Mouse (Mus musculus) liver, postnatal 0 days (tissue): Measurements from ENCODE around the gene Tnfrsf11a. TPM values are rescaled to one million over a fixed set of nuclear protein-coding genes. Genes with fewer than 3 reads are reported as not detected.

Experiments
- ATAC-seq: fragments of 200-750 bp; cut with Nextera tagmentation; 2 replicates; pipeline ENCODE4 v1.8.0; 2017; ENCODE audit warnings: mild to moderate bottlenecking, moderate library complexity
- DNase-seq: peaks from one replicate; pipeline ENCODE4 v3.0.0-alpha.2; 2016
- H3K27ac ChIP-seq: fragments of 300-500 bp; sonication (generic); 2 replicates; pipeline ENCODE4 v1.5.1; 2014; ENCODE audit warnings: antibody characterized with exemption, moderate library complexity, mild to moderate bottlenecking, low read depth
- H3K27me3 ChIP-seq: fragments of 300-500 bp; sonication (generic); 2 replicates; pipeline ENCODE4 v1.6.1; 2014; ENCODE audit warnings: low read length, control low read depth, mixed read lengths; ENCODE audit not compliant: insufficient read depth
- H3K36me3 ChIP-seq: fragments of 300-500 bp; sonication (generic); replicated peaks from 2 replicates; pipeline ENCODE4 v1.6.1; 2014; ENCODE audit warnings: mild to moderate bottlenecking, control low read depth, low read length, moderate library complexity, mixed read lengths; ENCODE audit not compliant: insufficient read depth
- H3K4me1 ChIP-seq: fragments of 300-500 bp; sonication (generic); 2 replicates; pipeline ENCODE4 v1.6.1; 2014; ENCODE audit warnings: antibody characterized with exemption, mild to moderate bottlenecking, control low read depth; ENCODE audit not compliant: insufficient read depth
- H3K4me2 ChIP-seq: fragments of 300-500 bp; sonication (generic); 2 replicates; pipeline ENCODE4 v1.6.1; 2014; ENCODE audit warnings: low read depth, mild to moderate bottlenecking, low read length, moderate library complexity, mixed read lengths
- H3K4me3 ChIP-seq: fragments of 300-500 bp; sonication (generic); 2 replicates; pipeline ENCODE4 v1.5.1; 2014; ENCODE audit warnings: low read depth, low read length
- H3K9ac ChIP-seq: fragments of 300-500 bp; sonication (generic); replicated peaks from 2 replicates; pipeline ENCODE4 v1.6.1; 2014; ENCODE audit warnings: mild to moderate bottlenecking, moderate library complexity
- H3K9me3 ChIP-seq: fragments of 300-500 bp; sonication (generic); 2 replicates; pipeline ENCODE4 v1.6.1; 2016; ENCODE audit warnings: mild to moderate bottlenecking, control low read depth, low read length, mixed read lengths
- CTCF ChIP-seq: sonication (generic); IDR thresholded peaks from 2 replicates; pipeline ENCODE4 v1.5.1; 2016; ENCODE audit warnings: antibody characterized with exemption, low read depth
- EP300 ChIP-seq: IDR thresholded peaks from 2 replicates; pipeline ENCODE4 v1.6.1; 2016; ENCODE audit warnings: antibody characterized with exemption, low read depth, mild to moderate bottlenecking
- WGBS: fragments of 180-500 bp; shearing (Covaris S2); extraction: QIAGEN DNeasy Blood & Tissue Kit; methylation state at CpG from one replicate; pipeline ENCODE4 v1.1.7; 2014; ENCODE audit not compliant: insufficient replicate concordance; 5-methylcytosine and 5-hydroxymethylcytosine counted together
- polyA plus RNA-seq: library from polyadenylated mRNA; unstranded; fragments of >200 nt; fragmentation: Nextera tagmentation; extraction: Ambion mirVana; gene quantifications from 2 replicates; pipeline ENCODE4 v1.2.1, GENCODE M21; 2015

Tnfrsf11a gene
- polyA plus RNA-seq, 1 experiment from 2014 or later = 0.89 TPM

DNA sequence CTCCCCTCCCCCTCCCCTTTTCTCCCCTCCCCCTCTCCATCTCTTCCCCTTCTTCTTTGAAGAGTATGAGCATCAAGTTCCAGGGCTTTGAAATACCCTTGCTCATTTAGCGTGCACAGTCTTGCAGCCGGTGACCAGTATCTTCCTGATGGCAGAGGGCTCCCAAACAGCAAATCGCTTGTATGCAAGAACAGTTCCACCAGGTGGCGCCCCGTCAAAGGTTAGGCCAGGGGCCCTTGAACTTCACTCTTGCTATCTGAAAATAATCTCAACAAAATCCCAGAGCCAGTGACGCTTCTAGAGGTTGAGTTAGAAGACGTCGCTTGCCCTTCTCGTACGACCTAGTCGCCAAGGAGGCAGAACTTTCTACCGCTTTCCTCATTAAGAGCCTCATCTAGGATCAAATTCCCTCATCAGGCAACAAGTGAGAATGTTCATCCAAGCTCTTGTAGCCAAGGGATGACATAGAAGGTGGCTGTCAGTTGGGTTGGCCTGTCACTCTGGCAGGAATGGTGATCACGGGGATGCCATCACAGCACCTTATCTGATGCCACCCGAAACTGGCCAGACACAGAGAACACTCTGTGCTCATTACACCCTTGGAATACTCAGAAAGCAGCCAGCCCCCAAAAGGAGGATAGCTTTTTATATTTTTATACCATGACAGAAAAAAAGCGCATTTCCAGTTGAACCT is 110.7 kb downstream of the Tnfrsf11a start:
- Histone ChIP-seq H3K4me1 (peaks cover 3% of the 10 kb centered on the region; the same call in 1 of the 2 replicates), H3K4me2 (no peak overlapping the region), H3K27me3 (no peaks in the 10 kb centered on the region), H3K9ac (no peak overlapping the region), H3K4me3 (no peak overlapping the region), H3K27ac (no peak overlapping the region), H3K36me3 (no peaks in the 10 kb centered on the region), H3K9me3 (no peaks in the 10 kb centered on the region)
- DNase-seq (peak; percentile 90), ATAC-seq (peak; percentile 78)
- TF ChIP-seq EP300 (no peak), CTCF (peak; percentile 81)
- WGBS = 21% methylated on average over 15 of the region's 15 CpGs

DNA sequence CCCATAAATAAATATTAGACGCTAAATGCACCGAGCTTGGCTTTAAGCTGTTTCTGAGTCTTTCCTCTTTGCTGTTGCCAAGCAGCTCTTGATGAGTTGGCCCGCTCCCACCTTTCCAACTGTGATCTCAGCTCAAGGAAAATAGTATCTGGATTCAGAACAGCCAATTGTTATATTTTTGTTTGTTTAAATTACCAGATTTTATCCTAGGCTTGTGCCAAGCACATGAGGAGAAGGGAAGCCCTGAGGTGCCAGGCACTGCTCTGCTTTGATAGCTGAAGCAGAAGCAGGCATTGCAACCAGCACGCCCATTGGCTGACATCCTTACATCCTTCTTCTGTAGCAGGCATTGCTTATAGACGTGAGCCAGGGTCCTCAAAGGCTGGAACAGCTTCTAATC is 114.5 kb downstream of the Tnfrsf11a start:
- Histone ChIP-seq H3K9ac (no peak overlapping the region), H3K4me2 (no peak overlapping the region), H3K4me1 (no peaks in the 10 kb centered on the region; the same call in 1 of the 2 replicates), H3K9me3 (no peaks in the 10 kb centered on the region), H3K27me3 (no peaks in the 10 kb centered on the region), H3K36me3 (no peaks in the 10 kb centered on the region), H3K4me3 (no peak overlapping the region), H3K27ac (no peak overlapping the region)
- ATAC-seq (no peak), DNase-seq (no peak)
- 73% methylated on average over 5 of the region's 5 CpGs for WGBS
- TF ChIP-seq EP300 = no peak
- no peak for TF ChIP-seq CTCF

Other genes with a start within 250 kb of the Tnfrsf11a start
- 2.5 and 3.4 TPM in 2 replicates for gene Pign, start 117.0 kb upstream of the Tnfrsf11a start, polyA plus RNA-seq
- gene Relch, start 116.9 kb upstream of the Tnfrsf11a start, polyA plus RNA-seq = 10.5 and 11.5 TPM in 2 replicates
- 1.4 and 1.6 TPM in 2 replicates for gene Zcchc2, start 209.7 kb downstream of the Tnfrsf11a start, polyA plus RNA-seq